Comparison of ENCODE assay signal across 8 mouse cellular contexts in the genomic region with DNA sequence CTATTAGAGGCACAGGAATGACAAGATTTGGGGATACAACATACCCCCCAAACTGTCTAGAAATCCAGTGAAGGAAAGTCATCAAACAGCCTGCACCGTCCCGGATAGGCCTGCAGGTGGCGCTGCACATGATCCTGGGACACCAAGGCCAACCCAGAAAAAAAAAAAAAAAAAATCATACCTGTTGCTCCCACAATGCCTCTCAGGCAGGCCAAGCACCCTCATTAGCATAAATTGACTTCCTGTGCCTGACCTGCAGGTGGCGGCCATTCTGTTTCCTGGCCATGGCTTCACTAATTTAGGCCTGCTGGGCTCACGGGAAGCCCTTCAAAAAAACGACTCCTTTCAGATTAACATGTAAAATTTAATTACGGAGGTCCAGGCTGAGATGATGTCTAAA.
DNase-seq lines count a peak whose midpoint lies in the region; ATAC-seq and TF ChIP-seq lines count a peak whose summit lies in the region.
"Had no signal": no experiment of that assay in that cellular context is flagged by ENCODE, and none has a peak within 500 bp of the region (broad histone marks: within the 10 kb centered on the region; RNA-seq: fewer than 3 reads in every experiment).

No protein-coding gene starts in this region.

- H3K36me3 ChIP-seq in E14TG2a.4 (ENCODE audit: insufficient read depth, low read length) = no peaks in the 10 kb centered on the region
- no peaks in the 10 kb centered on the region for H3K36me3 ChIP-seq in limb, embryonic 11.5 days (ENCODE audit: control insufficient read depth, insufficient read depth, low read length)

- ATAC-seq in limb, embryonic 11.5 days (ENCODE audit: insufficient number of reproducible peaks, low FRiP score, low TSS enrichment, low read depth) = no peak

- peaks cover 29% of the 10 kb centered on the region for H3K27me3 ChIP-seq in E14TG2a.4 (ENCODE audit: insufficient read depth, low read length)
- no peaks in the 10 kb centered on the region for H3K27me3 ChIP-seq in limb, embryonic 11.5 days (ENCODE audit: control insufficient read depth, insufficient read depth, low read length)

- H3K27ac ChIP-seq in limb, embryonic 11.5 days (replicated peaks; ENCODE audit: low read depth, low read length) = no peak overlapping the region

- H3K4me2 ChIP-seq in limb, embryonic 11.5 days (ENCODE audit: low read depth, severe bottlenecking) = no peak overlapping the region

- H3K4me3 ChIP-seq in E14TG2a.4 (replicated peaks; ENCODE audit: low read length) = no peak overlapping the region
- no peak overlapping the region for H3K4me3 ChIP-seq in limb, embryonic 11.5 days (ENCODE audit: low read depth, low read length)

- DNase-seq in kidney, postnatal 4 days = peak; percentile 31 to 41
- no peak for DNase-seq in kidney, adult 18-20 months
- DNase-seq in ZHBTc4 (ENCODE audit: low read depth, low spot score) = peak; percentile 80
- DNase-seq in limb, embryonic 11.5 days (ENCODE audit: low spot score) = peak; percentile 42
- no peak for DNase-seq in urinary bladder, postnatal 4 days (ENCODE audit: low spot score in 2 of 2)
- no peak for DNase-seq in Muller cell, postnatal 12 days (ENCODE audit: inconsistent ontology term)
- DNase-seq: lung, postnatal 14 days had no signal

- H3K4me1 ChIP-seq in E14TG2a.4 (replicated peaks; ENCODE audit: low read depth, low read length) = peaks cover 13% of the 10 kb centered on the region
- H3K4me1 ChIP-seq in limb, embryonic 11.5 days (ENCODE audit: control insufficient read depth, insufficient read depth, low read length) = peaks cover 17% of the 10 kb centered on the region

- no peaks in the 10 kb centered on the region for H3K9me3 ChIP-seq in E14TG2a.4 (ENCODE audit: low read length)
- no peaks in the 10 kb centered on the region for H3K9me3 ChIP-seq in limb, embryonic 11.5 days (ENCODE audit: control insufficient read depth, low read length)

- peak; percentile 70 for TF ChIP-seq CTCF in E14TG2a.4 (conservative IDR thresholded peaks at IDR 0.05; ENCODE audit: low read length)

- H3K9ac ChIP-seq in limb, embryonic 11.5 days (ENCODE audit: low read length) = no peak overlapping the region

- WGBS in limb, embryonic 11.5 days = 56% methylated on average over 7 of the region's 7 CpGs

Comparison
In these comparisons a context has a peak if more than half of its experiments do, and no peak if none do; other contexts are left out.
1. DNase-seq: peak in kidney, postnatal 4 days (2 of 2), ZHBTc4 (single experiment) and limb, embryonic 11.5 days (single experiment); none in kidney, adult 18-20 months (single experiment), urinary bladder, postnatal 4 days (0 of 2) and Muller cell, postnatal 12 days (single experiment).